Mouse (Mus musculus): ENCODE data around the gene Iqcf6. TPM values are rescaled to one million over a fixed set of nuclear protein-coding genes. Genes with fewer than 3 reads are reported as not detected.
A peak's percentile ranks its signal among the peaks of the same experiment; 100 is the strongest.

The Iqcf6 gene
- total and polyA plus RNA-seq, 3 experiments = not detected

DNA sequence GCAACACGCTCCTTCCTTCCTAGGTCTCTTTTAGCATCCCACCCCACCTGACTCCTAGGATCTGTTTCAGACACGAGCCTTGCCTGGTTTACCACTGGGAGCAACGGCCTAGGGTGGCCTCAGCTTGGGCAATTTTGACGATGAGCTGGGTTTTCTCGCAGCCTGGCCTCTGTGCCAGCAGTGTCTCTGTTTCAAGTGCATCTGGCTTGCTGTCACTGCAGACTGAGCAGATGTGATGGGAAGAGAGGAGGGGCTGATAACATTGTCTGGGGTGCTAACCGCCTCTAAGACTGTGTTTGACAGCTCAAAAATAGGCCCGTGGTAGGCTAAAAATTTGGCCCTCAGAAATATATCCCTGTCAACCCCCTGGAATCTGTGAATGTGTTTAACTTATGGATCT lies 30.5 kb upstream of the Iqcf6 start:
- Histone ChIP-seq H3K27ac (ENCODE audit: control insufficient read depth, low read depth, low read length) (no peak overlapping the region), H3K9ac (ENCODE audit: control insufficient read depth, low read depth, low read length, poor library complexity, severe bottlenecking) (no peak overlapping the region), H3K9me3 (replicated peaks; ENCODE audit: insufficient read depth, low read length) (no peaks in the 10 kb centered on the region), H3K36me3 (ENCODE audit: control insufficient read depth in 1 of 2, insufficient read depth in 2 of 2, low read length in 2 of 2) (no peaks in the 10 kb centered on the region), H3K27me3 (ENCODE audit: control insufficient read depth in 1 of 2, insufficient read depth in 2 of 2, low read length in 2 of 2) (peaks cover 4 to 5% of the 10 kb centered on the region in 2 experiments; a peak in 3 of 4 replicates), H3K79me2 (ENCODE audit: control insufficient read depth, insufficient read depth, low read length, poor library complexity) (no peaks in the 10 kb centered on the region), H3K4me3 (ENCODE audit: control insufficient read depth in 1 of 2, insufficient read depth in 1 of 2, low read depth in 2 of 2, low read length in 2 of 2) (no peak overlapping the region), H3K4me1 (ENCODE audit: control insufficient read depth in 1 of 2, insufficient read depth in 2 of 2, low read length in 2 of 2) (no peaks in the 10 kb centered on the region)
- TF ChIP-seq ZKSCAN1 (IDR thresholded peaks at IDR 0.05; ENCODE audit: low read depth, low read length) = no peak
- no peak for TF ChIP-seq ZMIZ1 (IDR thresholded peaks at IDR 0.05; ENCODE audit: low read depth, low read length)
- DNase-seq (ENCODE audit: low read depth, low spot score) = no peak

DNA sequence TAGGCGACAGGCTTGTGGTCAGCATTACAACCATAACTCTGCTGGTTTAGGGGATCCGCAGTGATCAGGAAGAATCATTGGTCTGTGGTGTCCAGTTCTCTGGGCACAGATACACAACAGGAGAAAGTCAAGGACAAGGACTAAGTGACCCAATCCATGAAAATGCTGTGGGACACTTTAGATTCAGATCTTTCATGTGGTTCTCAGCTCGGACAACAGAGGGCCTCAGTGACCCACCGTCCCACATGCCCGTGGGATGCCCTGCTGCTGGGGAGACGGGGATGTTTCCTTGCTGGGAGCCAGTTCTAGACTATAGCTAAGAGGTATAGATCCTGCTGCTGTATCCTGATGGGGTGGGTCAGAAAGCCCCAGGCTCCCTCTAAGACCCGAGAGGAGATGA lies 27.9 kb upstream of the Iqcf6 start:
- Histone ChIP-seq H3K4me3 (ENCODE audit: control insufficient read depth in 1 of 2, insufficient read depth in 1 of 2, low read depth in 2 of 2, low read length in 2 of 2) (no peak overlapping the region), H3K79me2 (ENCODE audit: control insufficient read depth, insufficient read depth, low read length, poor library complexity) (no peaks in the 10 kb centered on the region), H3K27ac (ENCODE audit: control insufficient read depth, low read depth, low read length) (no peak overlapping the region), H3K36me3 (ENCODE audit: control insufficient read depth in 1 of 2, insufficient read depth in 2 of 2, low read length in 2 of 2) (no peaks in the 10 kb centered on the region), H3K9ac (ENCODE audit: control insufficient read depth, low read depth, low read length, poor library complexity, severe bottlenecking) (no peak overlapping the region), H3K27me3 (ENCODE audit: control insufficient read depth in 1 of 2, insufficient read depth in 2 of 2, low read length in 2 of 2) (peaks cover 0 to 6% of the 10 kb centered on the region in 2 experiments), H3K4me1 (ENCODE audit: control insufficient read depth in 1 of 2, insufficient read depth in 2 of 2, low read length in 2 of 2) (no peaks in the 10 kb centered on the region), H3K9me3 (replicated peaks; ENCODE audit: insufficient read depth, low read length) (no peaks in the 10 kb centered on the region)
- TF ChIP-seq E2F4 (IDR thresholded peaks at IDR 0.05; ENCODE audit: borderline replicate concordance, low read depth, low read length) (no peak), MXI1 (IDR thresholded peaks at IDR 0.05; ENCODE audit: low read depth, low read length) (no peak), HCFC1 (IDR thresholded peaks at IDR 0.05; ENCODE audit: low read depth, low read length) (no peak), CTCF (IDR thresholded peaks at IDR 0.05 in 2 of 3, conservative IDR thresholded peaks at IDR 0.05 in 1 of 3; ENCODE audit: control insufficient read depth in 1 of 3, insufficient read depth in 1 of 3, low read depth in 2 of 3, low read length in 3 of 3, poor library complexity in 1 of 3, severe bottlenecking in 1 of 3) (peak in 2 of 3 experiments; percentile 6 to 19; a peak in 1 of 6 replicates)
- DNase-seq (ENCODE audit: low read depth, low spot score) = no peak

- H3K9ac ChIP-seq (ENCODE audit: control insufficient read depth, low read depth, low read length, poor library complexity, severe bottlenecking) = no peak overlapping the region
- H3K36me3 ChIP-seq (ENCODE audit: control insufficient read depth in 1 of 2, insufficient read depth in 2 of 2, low read length in 2 of 2) = no peaks in the 10 kb centered on the region
- no peak overlapping the region for H3K27ac ChIP-seq (ENCODE audit: control insufficient read depth, low read depth, low read length)
- no peaks in the 10 kb centered on the region for H3K4me1 ChIP-seq (ENCODE audit: control insufficient read depth in 1 of 2, insufficient read depth in 2 of 2, low read length in 2 of 2)
- TF ChIP-seq USF1 (IDR thresholded peaks at IDR 0.05; ENCODE audit: low read depth, low read length) = no peak
- peak; percentile 77 for TF ChIP-seq RAD21 (IDR thresholded peaks at IDR 0.05; ENCODE audit: low read depth, low read length)
- TF ChIP-seq MAFK (IDR thresholded peaks at IDR 0.05; ENCODE audit: borderline replicate concordance, low read depth, low read length) = no peak
- 0 out of 2 replicates have a peak, but pooled peaks have one; percentile 26 for TF ChIP-seq ZC3H11A (IDR thresholded peaks at IDR 0.05; ENCODE audit: low read depth, low read length)
- 0 out of 2 replicates have a peak, but pooled peaks have one; percentile 5 for TF ChIP-seq TCF12 (IDR thresholded peaks at IDR 0.05; ENCODE audit: low read depth, low read length)
- peak; percentile 78 to 93 (median 88) for TF ChIP-seq CTCF (IDR thresholded peaks at IDR 0.05 in 2 of 3, conservative IDR thresholded peaks at IDR 0.05 in 1 of 3; ENCODE audit: control insufficient read depth in 1 of 3, insufficient read depth in 1 of 3, low read depth in 2 of 3, low read length in 3 of 3, poor library complexity in 1 of 3, severe bottlenecking in 1 of 3)
- no peak for TF ChIP-seq MYB (IDR thresholded peaks at IDR 0.05; ENCODE audit: low read depth, low read length)
- TF ChIP-seq CHD2 (IDR thresholded peaks at IDR 0.05; ENCODE audit: low read length) = no peak
- peak; percentile 58 for TF ChIP-seq SMC3 (IDR thresholded peaks at IDR 0.05; ENCODE audit: low read depth, low read length)
- no peak for TF ChIP-seq BHLHE40 (IDR thresholded peaks at IDR 0.05; ENCODE audit: borderline replicate concordance, low read depth, low read length)
- no peak for TF ChIP-seq NELFE (IDR thresholded peaks at IDR 0.05; ENCODE audit: low read depth, low read length)
- H3K9me3 ChIP-seq (replicated peaks; ENCODE audit: insufficient read depth, low read length) = no peaks in the 10 kb centered on the region
- DNase-seq (ENCODE audit: low read depth, low spot score) = peak; percentile 72
- peaks cover 4 to 7% of the 10 kb centered on the region in 2 experiments for H3K27me3 ChIP-seq (ENCODE audit: control insufficient read depth in 1 of 2, insufficient read depth in 2 of 2, low read length in 2 of 2)
- no peaks in the 10 kb centered on the region for H3K79me2 ChIP-seq (ENCODE audit: control insufficient read depth, insufficient read depth, low read length, poor library complexity)
- no peak overlapping the region for H3K4me3 ChIP-seq (ENCODE audit: control insufficient read depth in 1 of 2, insufficient read depth in 1 of 2, low read depth in 2 of 2, low read length in 2 of 2)
Measured at GRCm38 (mm10) chr9:106600546-106600945, 25.8 kb upstream of the Iqcf6 start.

Data from MEL (cell line).